Mouse (Mus musculus) spleen, adult 2 months (tissue): ENCODE measurements around the gene Brsk2.

Experiments
- CTCF ChIP-seq: fragments of 200-500 bp; IDR thresholded peaks from 2 replicates; pipeline ENCODE4 v1.5.1; 2011; ENCODE audit warnings: mild to moderate bottlenecking, inconsistent platforms; ENCODE audit not compliant: insufficient read depth, insufficient read length, insufficient replicate concordance; ENCODE audit errors: extremely low read depth
- POLR2A ChIP-seq: fragments of 200-500 bp; IDR thresholded peaks from 2 replicates; pipeline ENCODE4 v1.6.1; 2011; ENCODE audit warnings: low read depth, low read length, inconsistent platforms

DNA sequence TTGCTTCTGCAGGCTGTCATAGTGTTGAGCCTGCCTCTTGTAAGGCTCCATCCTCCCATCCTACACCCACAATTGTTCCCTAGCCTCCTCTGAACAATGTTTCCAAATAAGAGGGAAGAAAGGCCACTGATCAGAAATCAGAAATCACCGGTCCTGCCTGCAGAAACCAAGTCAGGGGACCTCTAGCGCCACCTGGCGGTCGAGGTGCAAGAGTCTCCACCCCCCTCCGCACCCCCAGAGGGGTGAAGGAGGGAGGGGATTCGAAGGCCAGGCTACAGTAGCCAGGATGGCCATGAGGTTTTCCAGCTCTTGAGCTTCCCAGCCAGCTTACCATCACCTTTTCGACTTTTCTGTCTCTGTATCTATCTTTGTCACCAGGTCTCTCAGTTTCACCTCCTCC lies 24.6 kb upstream of the Brsk2 start:
- TF ChIP-seq CTCF (peak; percentile 95), POLR2A (no peak)
